Mouse (Mus musculus) G1E (cell line): ENCODE measurements around the gene Rflna. TPM values are rescaled to one million over a fixed set of nuclear protein-coding genes. Genes with fewer than 3 reads are reported as not detected.

Experiments
- ATAC-seq: 2 replicates; pipeline ENCODE4 v1.8.0; 2016; ENCODE audit warnings: mild to moderate bottlenecking; ENCODE audit not compliant: insufficient number of reproducible peaks, poor library complexity, low FRiP score, severe bottlenecking; ENCODE audit errors: extremely low read depth
- DNase-seq: peaks from one replicate; pipeline ENCODE4 v3.0.0; 2012; ENCODE audit warnings: low spot score
- H3K27me3 ChIP-seq: 2 replicates; pipeline ENCODE4 v1.6.1; 2012; ENCODE audit warnings: mild to moderate bottlenecking, low read length, inconsistent platforms; ENCODE audit not compliant: insufficient read depth
- H3K36me3 ChIP-seq: replicated peaks from 2 replicates; pipeline ENCODE3; 2012; ENCODE audit warnings: mild to moderate bottlenecking, inconsistent platforms
- H3K4me1 ChIP-seq: 2 replicates; pipeline ENCODE4 v1.6.1; 2012; ENCODE audit warnings: low read depth, low read length, inconsistent platforms, mixed read lengths; ENCODE audit not compliant: insufficient read depth
- H3K4me3 ChIP-seq: 2 replicates; pipeline ENCODE4 v1.5.1; 2012; ENCODE audit warnings: low read depth, mild to moderate bottlenecking, inconsistent platforms, low read length, moderate library complexity, mixed read lengths
- H3K9me3 ChIP-seq: replicated peaks from 2 replicates; pipeline ENCODE4 v1.6.1; 2012; ENCODE audit warnings: inconsistent platforms
- CTCF ChIP-seq: IDR thresholded peaks from 2 replicates; pipeline ENCODE4 v1.5.1; 2012; ENCODE audit warnings: low read depth, low read length, inconsistent platforms, mixed read lengths
- GATA1 ChIP-seq: IDR thresholded peaks from 2 replicates; pipeline ENCODE4 v1.6.1; 2012; ENCODE audit warnings: borderline replicate concordance, low read length, inconsistent platforms, mixed read lengths
- GATA2 ChIP-seq: IDR thresholded peaks from 2 replicates; pipeline ENCODE4 v1.6.1; 2012; ENCODE audit warnings: low read depth, low read length, inconsistent platforms, borderline replicate concordance
- POLR2AphosphoS5 ChIP-seq: IDR thresholded peaks from 2 replicates; pipeline ENCODE4 v1.6.1; 2012; ENCODE audit warnings: low read depth, low read length, inconsistent platforms; ENCODE audit not compliant: insufficient replicate concordance
- TAL1 ChIP-seq: conservative IDR thresholded peaks from 2 replicates; pipeline ENCODE4 v1.6.1; 2012; ENCODE audit warnings: low read depth, low read length, inconsistent platforms, mixed read lengths
- polyA plus RNA-seq: library from polyadenylated mRNA; stranded (reverse); fragments of >175 nt; gene quantifications from 2 replicates; pipeline ENCODE4 v1.2.3, GENCODE M21; 2012
- total RNA-seq, 2 experiments: library from RNA; stranded (forward) in 1 of 2; stranded (reverse) in 1 of 2; fragments of 200-1000 nt in 1 of 2; fragments of >200 nt in 1 of 2; fragmentation: Nextera tagmentation in 1 of 2; gene quantifications; 2 replicates each; pipeline ENCODE4 v1.2.3; 2014 to 2017

The Rflna gene
- total and polyA plus RNA-seq, 3 experiments = not detected

DNA sequence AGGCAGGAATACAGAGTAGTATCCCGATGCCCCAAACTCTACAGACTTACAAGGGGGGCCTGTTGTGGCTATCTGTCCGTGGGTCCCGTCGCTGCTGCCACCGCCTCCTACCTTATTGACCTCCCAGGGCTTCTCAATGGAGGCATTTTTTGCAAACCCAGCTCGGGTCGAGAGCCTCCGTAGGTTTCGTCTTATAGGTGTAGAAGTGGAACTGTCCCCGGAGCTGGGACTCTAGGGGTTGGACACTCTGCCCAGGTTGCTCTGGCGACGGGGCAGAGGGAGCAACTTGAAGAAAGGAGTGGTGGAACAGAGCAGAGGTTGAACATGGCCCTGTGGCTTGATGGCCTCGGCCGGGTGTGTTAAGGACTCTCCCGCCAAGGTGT lies 843 bp downstream of the Rflna start:
- no peaks in the 10 kb centered on the region for H3K36me3 ChIP-seq
- H3K4me1 ChIP-seq = no peaks in the 10 kb centered on the region
- H3K27me3 ChIP-seq = no peaks in the 10 kb centered on the region
- H3K9me3 ChIP-seq = peaks cover 92% of the 10 kb centered on the region
- ATAC-seq (no peak), DNase-seq (no peak)
- H3K4me3 ChIP-seq = no peak overlapping the region
- no peak for TF ChIP-seq CTCF
- TF ChIP-seq GATA2 = no peak
- TF ChIP-seq GATA1 = no peak
- no peak for TF ChIP-seq POLR2AphosphoS5
- TF ChIP-seq TAL1 = no peak

DNA sequence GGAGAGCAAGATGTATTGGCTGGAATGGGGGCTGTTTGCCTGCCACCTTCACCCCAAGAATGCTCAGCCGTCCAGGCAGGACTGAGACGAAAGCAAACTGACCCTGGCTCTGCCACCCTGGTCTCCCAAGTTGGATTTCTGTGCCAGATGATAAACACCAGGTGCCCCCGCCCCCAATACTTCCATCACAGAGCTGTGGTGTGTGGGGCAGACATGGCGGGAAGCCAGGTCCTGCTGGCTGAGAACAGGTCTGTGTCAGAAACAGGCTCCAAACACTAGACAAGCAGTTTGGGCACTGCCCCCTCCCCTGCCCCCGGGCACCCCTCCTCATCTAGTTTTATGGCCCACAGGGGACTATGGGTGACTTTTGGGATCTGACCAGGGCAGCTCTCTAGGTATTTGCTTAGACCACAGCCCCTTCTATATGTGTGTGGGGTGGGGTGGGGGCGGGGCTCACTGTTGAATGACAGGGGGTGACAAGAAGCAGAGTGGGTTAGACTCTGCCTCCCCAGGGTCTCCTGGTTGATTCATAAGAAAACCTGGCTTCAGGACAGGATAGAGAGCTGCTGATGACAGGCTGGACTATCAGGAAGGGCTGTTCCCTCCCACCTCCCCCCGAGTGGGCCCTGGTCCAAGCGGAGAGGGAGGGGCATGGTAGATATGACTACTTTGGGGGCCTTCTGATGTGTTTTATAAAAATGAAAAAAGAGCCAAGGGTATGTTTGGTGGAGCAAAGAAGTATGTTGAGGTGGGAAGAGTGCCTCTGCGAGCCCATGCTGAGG lies 3.0 kb downstream of the Rflna start:
- H3K27me3 ChIP-seq = no peaks in the 10 kb centered on the region
- H3K4me1 ChIP-seq = no peaks in the 10 kb centered on the region
- no peak overlapping the region for H3K4me3 ChIP-seq
- peaks cover 93% of the 10 kb centered on the region for H3K9me3 ChIP-seq
- no peak for TF ChIP-seq CTCF
- no peak for TF ChIP-seq POLR2AphosphoS5
- no peak for TF ChIP-seq GATA2
- TF ChIP-seq TAL1 = no peak
- no peak for TF ChIP-seq GATA1
- ATAC-seq = no peak
- H3K36me3 ChIP-seq = no peaks in the 10 kb centered on the region
- no peak for DNase-seq

GRCm38 (mm10) chr5:125006896-125007295 lies 3.9 kb downstream of the Rflna start:
- Histone ChIP-seq H3K9me3 (peaks cover 96% of the 10 kb centered on the region), H3K36me3 (no peaks in the 10 kb centered on the region), H3K4me1 (no peaks in the 10 kb centered on the region), H3K4me3 (no peak overlapping the region; the same call in 1 of the 2 replicates), H3K27me3 (no peaks in the 10 kb centered on the region)
- DNase-seq = no peak
- ATAC-seq = no peak
- no peak for TF ChIP-seq GATA1
- no peak for TF ChIP-seq CTCF
- TF ChIP-seq POLR2AphosphoS5 = no peak
- TF ChIP-seq GATA2 = no peak
- TF ChIP-seq TAL1 = no peak

- Histone ChIP-seq H3K4me3 (0 out of 2 replicates have a peak overlapping the region, but pooled peaks have one; percentile 6), H3K36me3 (no peaks in the 10 kb centered on the region), H3K9me3 (peaks cover 95% of the 10 kb centered on the region), H3K4me1 (no peaks in the 10 kb centered on the region), H3K27me3 (no peaks in the 10 kb centered on the region)
- no peak for TF ChIP-seq POLR2AphosphoS5
- no peak for TF ChIP-seq TAL1
- no peak for TF ChIP-seq GATA1
- no peak for ATAC-seq
- no peak for DNase-seq
These were observed 8.1 kb downstream of the Rflna start for GRCm38 (mm10) chr5:125011166-125011565.

DNA sequence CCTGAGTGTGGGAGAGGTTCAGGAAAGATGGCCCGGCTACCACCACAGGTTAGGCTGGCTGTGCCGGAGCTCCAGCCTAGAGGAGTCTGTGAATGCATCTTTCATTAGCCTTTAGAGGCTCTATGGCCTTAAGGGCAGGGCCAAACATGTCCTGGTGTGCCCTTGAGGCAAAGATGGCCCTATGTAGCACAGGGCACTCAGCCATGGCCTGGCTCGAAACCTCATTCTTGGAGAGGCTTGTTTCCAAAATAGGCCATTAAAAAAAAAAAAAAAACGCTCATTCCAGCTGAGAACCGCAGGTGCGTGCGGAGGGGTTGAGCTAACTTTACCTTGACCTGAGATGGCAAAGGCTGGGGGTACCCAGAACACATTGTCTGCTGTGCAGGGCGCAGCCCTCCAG lies 8.6 kb downstream of the Rflna start:
- TF ChIP-seq TAL1 = no peak
- no peak for TF ChIP-seq GATA2
- TF ChIP-seq GATA1 = no peak
- no peak for TF ChIP-seq CTCF
- TF ChIP-seq POLR2AphosphoS5 = no peak
- no peak for DNase-seq
- Histone ChIP-seq H3K36me3 (no peaks in the 10 kb centered on the region), H3K9me3 (peaks cover 95% of the 10 kb centered on the region), H3K4me3 (no peak overlapping the region), H3K4me1 (no peaks in the 10 kb centered on the region), H3K27me3 (no peaks in the 10 kb centered on the region)
- ATAC-seq = no peak

DNA sequence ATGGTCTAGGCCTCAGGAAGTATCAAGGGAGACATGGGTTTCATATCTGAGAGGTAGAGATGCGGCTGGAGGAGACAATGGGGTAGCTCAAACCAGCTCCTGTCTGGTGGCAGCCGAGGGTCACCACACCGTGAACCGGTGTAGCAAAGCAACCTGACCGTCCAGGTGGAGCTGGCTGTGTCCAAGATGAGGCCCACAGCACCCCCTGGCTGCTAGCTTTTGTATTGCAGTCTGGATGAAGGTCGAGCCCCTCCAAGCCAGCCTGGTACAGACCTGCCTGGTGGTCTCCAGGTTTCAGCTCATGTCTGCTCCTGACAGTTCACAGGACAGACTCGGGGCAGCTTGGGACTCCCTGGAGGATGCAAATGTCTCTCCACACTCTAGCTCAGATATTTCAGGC lies 11.5 kb downstream of the Rflna start:
- TF ChIP-seq TAL1 (no peak), GATA2 (no peak), GATA1 (no peak), CTCF (no peak), POLR2AphosphoS5 (no peak)
- H3K4me1 ChIP-seq = no peaks in the 10 kb centered on the region
- no peak for ATAC-seq
- no peak overlapping the region for H3K4me3 ChIP-seq
- H3K27me3 ChIP-seq = no peaks in the 10 kb centered on the region
- no peak for DNase-seq
- H3K9me3 ChIP-seq = peaks cover 95% of the 10 kb centered on the region
- no peaks in the 10 kb centered on the region for H3K36me3 ChIP-seq

DNA sequence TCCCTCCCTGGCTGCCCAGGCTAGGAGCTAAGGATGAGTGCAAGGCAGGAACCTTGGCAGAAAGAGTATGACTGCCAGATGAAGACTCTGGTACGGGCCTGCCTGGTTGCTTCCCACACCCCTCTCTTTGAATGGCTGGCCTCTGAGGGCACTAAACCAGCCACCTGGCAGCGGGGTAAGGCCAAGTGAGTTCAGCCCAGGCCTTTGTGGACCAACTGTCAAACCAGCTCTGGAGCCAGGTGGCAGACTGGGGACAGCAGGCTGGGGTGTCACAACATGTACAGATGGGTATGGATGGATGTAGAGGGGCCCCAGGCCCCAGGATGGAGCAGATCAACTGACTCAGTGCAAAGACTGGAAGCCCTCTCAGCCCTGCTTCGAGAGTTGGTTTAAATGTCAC lies 12.0 kb downstream of the Rflna start:
- H3K9me3 ChIP-seq = peaks cover 95% of the 10 kb centered on the region
- TF ChIP-seq CTCF (no peak), TAL1 (no peak), GATA2 (no peak), GATA1 (no peak), POLR2AphosphoS5 (no peak)
- no peaks in the 10 kb centered on the region for H3K36me3 ChIP-seq
- H3K4me1 ChIP-seq = no peaks in the 10 kb centered on the region
- no peak overlapping the region for H3K4me3 ChIP-seq
- H3K27me3 ChIP-seq = no peaks in the 10 kb centered on the region
- DNase-seq (no peak), ATAC-seq (no peak)
